Mouse (Mus musculus) stomach, embryonic 14.5 days (tissue): ENCODE data around the gene Mtif3. TPM values are rescaled to one million over a fixed set of nuclear protein-coding genes. Genes with fewer than 3 reads are reported as not detected.

Experiments
- ATAC-seq: fragments of 200-750 bp; cut with Nextera tagmentation; 2 replicates; pipeline ENCODE4 v1.8.0; 2017; ENCODE audit warnings: low read depth, moderate TSS enrichment; ENCODE audit not compliant: insufficient number of reproducible peaks, insufficient read depth, low FRiP score
- H3K27ac ChIP-seq: fragments of 300-500 bp; sonication (generic); 2 replicates; pipeline ENCODE4 v1.5.1; 2014; ENCODE audit warnings: mild to moderate bottlenecking, low read length, moderate library complexity, mixed read lengths
- H3K27me3 ChIP-seq: fragments of 300-500 bp; sonication (generic); 2 replicates; pipeline ENCODE4 v1.6.1; 2014; ENCODE audit warnings: low read length, control low read depth, mixed read lengths; ENCODE audit not compliant: control insufficient read depth, insufficient read depth
- H3K36me3 ChIP-seq: fragments of 300-500 bp; sonication (generic); 2 replicates; pipeline ENCODE4 v1.6.1; 2014; ENCODE audit warnings: mild to moderate bottlenecking, control low read depth, low read length, moderate library complexity, mixed read lengths; ENCODE audit not compliant: control insufficient read depth, insufficient read depth
- H3K4me1 ChIP-seq: fragments of 300-500 bp; sonication (generic); 2 replicates; pipeline ENCODE4 v1.6.1; 2014; ENCODE audit warnings: low read length, control low read depth, mixed read lengths; ENCODE audit not compliant: control insufficient read depth, insufficient read depth
- H3K4me2 ChIP-seq: fragments of 300-500 bp; sonication (generic); replicated peaks from 2 replicates; pipeline ENCODE4 v1.6.1; 2014; ENCODE audit warnings: low read depth, low read length, control low read depth
- H3K4me3 ChIP-seq: fragments of 300-500 bp; sonication (generic); 2 replicates; pipeline ENCODE4 v1.5.1; 2014; ENCODE audit warnings: low read depth, low read length, control low read depth
- H3K9ac ChIP-seq: fragments of 300-500 bp; sonication (generic); replicated peaks from 2 replicates; pipeline ENCODE4 v1.6.1; 2014; ENCODE audit warnings: low read depth, mild to moderate bottlenecking, control low read depth, low read length, moderate library complexity, mixed read lengths
- H3K9me3 ChIP-seq: fragments of 300-500 bp; sonication (generic); 2 replicates; pipeline ENCODE4 v1.6.1; 2016; ENCODE audit warnings: low read depth, low read length, control low read depth; ENCODE audit not compliant: control insufficient read depth
- WGBS: fragments of 180-500 bp; shearing (Covaris S2); extraction: QIAGEN DNeasy Blood & Tissue Kit; methylation state at CpG from one replicate; pipeline ENCODE4 v1.1.7; 2014; 5-methylcytosine and 5-hydroxymethylcytosine counted together
- polyA plus RNA-seq: library from polyadenylated mRNA; unstranded; fragments of >200 nt; fragmentation: Nextera tagmentation; extraction: Ambion mirVana; gene quantifications from 2 replicates; pipeline ENCODE4 v1.2.1, GENCODE M21; 2014

The Mtif3 gene
- polyA plus RNA-seq, 1 experiment from 2014 or later = 29.9 TPM

DNA sequence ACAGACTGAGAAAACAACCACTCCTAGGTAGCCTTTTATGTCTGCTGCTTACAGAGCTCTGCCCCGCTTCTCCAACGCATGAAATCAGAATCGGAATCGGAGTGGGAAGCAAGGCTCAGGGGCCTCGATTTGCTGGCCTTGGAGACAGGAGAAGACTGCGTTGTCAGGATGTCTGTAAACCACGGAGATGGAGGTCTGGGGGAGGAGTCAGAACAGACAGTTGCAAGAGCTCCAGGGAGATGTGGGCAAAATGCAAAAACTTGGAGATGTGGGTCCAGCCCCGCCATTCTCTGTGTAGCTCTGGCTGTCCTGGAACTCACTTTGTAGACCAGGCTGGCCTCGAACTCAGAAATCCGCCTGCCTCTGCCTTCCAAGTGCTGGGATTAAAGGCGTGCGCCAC is 30.1 kb downstream of the Mtif3 start:
- no peak for ATAC-seq
- Histone ChIP-seq H3K36me3 (no peaks in the 10 kb centered on the region), H3K9ac (no peak overlapping the region), H3K4me3 (no peak overlapping the region), H3K27me3 (no peaks in the 10 kb centered on the region), H3K9me3 (no peaks in the 10 kb centered on the region), H3K27ac (no peak overlapping the region), H3K4me1 (no peaks in the 10 kb centered on the region), H3K4me2 (no peak overlapping the region)
- WGBS = 79% methylated on average over 12 of the region's 12 CpGs

- Histone ChIP-seq H3K27ac (no peak overlapping the region), H3K36me3 (no peaks in the 10 kb centered on the region), H3K9ac (no peak overlapping the region), H3K9me3 (no peaks in the 10 kb centered on the region), H3K4me1 (no peaks in the 10 kb centered on the region), H3K4me3 (no peak overlapping the region), H3K4me2 (no peak overlapping the region), H3K27me3 (no peaks in the 10 kb centered on the region)
- ATAC-seq = no peak
- WGBS = 71% methylated on average over 16 of the region's 16 CpGs
Measured at GRCm38 (mm10) chr5:146931904-146932553, 31.6 kb downstream of the Mtif3 start.

- H3K27me3 ChIP-seq = no peaks in the 10 kb centered on the region
- 92% methylated on average over 7 of the region's 7 CpGs for WGBS
- H3K4me2 ChIP-seq = no peak overlapping the region
- H3K4me3 ChIP-seq = no peak overlapping the region
- no peak overlapping the region for H3K9ac ChIP-seq
- no peaks in the 10 kb centered on the region for H3K4me1 ChIP-seq
- H3K9me3 ChIP-seq = no peaks in the 10 kb centered on the region
- no peak for ATAC-seq
- no peaks in the 10 kb centered on the region for H3K36me3 ChIP-seq
- H3K27ac ChIP-seq = no peak overlapping the region
Measured at GRCm38 (mm10) chr5:146931422-146931821, 32.2 kb downstream of the Mtif3 start.

DNA sequence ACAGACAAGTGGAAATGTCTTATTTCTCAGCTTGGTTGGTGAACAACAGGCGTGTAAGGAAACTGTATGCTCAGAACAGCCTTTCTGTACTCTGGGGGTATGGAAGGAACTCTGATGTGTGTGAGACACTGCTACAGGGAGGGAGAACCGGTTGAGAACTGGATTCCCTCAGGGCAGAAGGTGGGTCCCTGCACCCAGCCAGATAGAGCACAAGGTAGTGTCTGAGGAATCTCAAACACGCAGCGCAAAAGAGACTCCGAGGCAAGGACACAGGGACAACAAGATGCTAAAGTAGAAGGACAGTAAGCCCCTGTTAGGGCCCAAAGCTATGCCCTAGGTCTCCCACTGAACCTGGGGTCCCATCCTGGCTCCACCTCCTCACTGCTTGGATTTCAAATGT is 36.9 kb downstream of the Mtif3 start:
- 81% methylated on average over 5 of the region's 5 CpGs for WGBS
- Histone ChIP-seq H3K27me3 (no peaks in the 10 kb centered on the region), H3K4me2 (no peak overlapping the region), H3K9me3 (no peaks in the 10 kb centered on the region), H3K27ac (no peak overlapping the region), H3K4me1 (no peaks in the 10 kb centered on the region), H3K36me3 (no peaks in the 10 kb centered on the region), H3K4me3 (no peak overlapping the region), H3K9ac (no peak overlapping the region)
- no peak for ATAC-seq

- Histone ChIP-seq H3K27ac (no peak overlapping the region), H3K9ac (no peak overlapping the region), H3K27me3 (no peaks in the 10 kb centered on the region), H3K36me3 (no peaks in the 10 kb centered on the region), H3K4me3 (no peak overlapping the region), H3K4me1 (peaks cover 9% of the 10 kb centered on the region; the same call in 1 of the 2 replicates), H3K4me2 (no peak overlapping the region), H3K9me3 (no peaks in the 10 kb centered on the region)
- no peak for ATAC-seq
- 45% methylated on average over 5 of the region's 5 CpGs for WGBS
Measured at GRCm38 (mm10) chr5:146923547-146923946, 40.1 kb downstream of the Mtif3 start.

DNA sequence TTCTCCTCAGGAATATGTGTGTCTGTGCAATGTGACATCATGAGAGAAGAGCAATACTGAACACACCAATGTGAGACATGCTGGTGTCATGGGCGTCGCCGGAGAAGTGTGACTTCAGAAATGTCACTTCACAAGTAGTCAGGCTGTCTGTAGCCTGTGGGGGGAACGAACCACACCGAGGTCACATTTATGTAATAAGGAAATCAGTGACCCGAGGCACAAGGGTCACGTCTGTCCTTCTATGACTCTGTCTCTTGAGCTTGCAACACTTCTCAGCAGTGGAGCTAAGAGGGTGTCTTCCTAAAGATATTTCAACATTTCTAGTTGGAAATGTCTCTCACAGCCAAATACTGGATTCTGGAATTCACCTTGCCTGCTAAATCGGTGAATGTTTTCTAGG is 42.4 kb downstream of the Mtif3 start:
- 53% methylated on average over 8 of the region's 8 CpGs for WGBS
- Histone ChIP-seq H3K4me1 (peaks cover 9% of the 10 kb centered on the region; the same call in 1 of the 2 replicates), H3K9ac (no peak overlapping the region), H3K9me3 (no peaks in the 10 kb centered on the region), H3K27me3 (no peaks in the 10 kb centered on the region), H3K4me2 (no peak overlapping the region), H3K4me3 (no peak overlapping the region), H3K36me3 (no peaks in the 10 kb centered on the region), H3K27ac (no peak overlapping the region)
- ATAC-seq = no peak

GRCm38 (mm10) chr5:146920314-146921161 is 43.1 kb downstream of the Mtif3 start:
- H3K36me3 ChIP-seq = no peaks in the 10 kb centered on the region
- H3K4me2 ChIP-seq = peak overlapping the region; percentile 51
- ATAC-seq = peak; percentile 49; the same call in 1 of the 2 replicates
- H3K27ac ChIP-seq = no peak overlapping the region
- H3K9me3 ChIP-seq = no peaks in the 10 kb centered on the region
- 3% methylated on average over 27 of the region's 27 CpGs for WGBS
- H3K9ac ChIP-seq = no peak overlapping the region
- H3K4me1 ChIP-seq = peaks cover 9% of the 10 kb centered on the region; the same call in 1 of the 2 replicates
- peak overlapping the region; percentile 12; the same call in 1 of the 2 replicates for H3K4me3 ChIP-seq
- H3K27me3 ChIP-seq = no peaks in the 10 kb centered on the region

GRCm38 (mm10) chr5:146919874-146920273 is 43.7 kb downstream of the Mtif3 start:
- Histone ChIP-seq H3K27me3 (no peaks in the 10 kb centered on the region), H3K9ac (no peak overlapping the region), H3K4me3 (peak overlapping the region; percentile 12; the same call in 1 of the 2 replicates), H3K9me3 (no peaks in the 10 kb centered on the region), H3K4me2 (peak overlapping the region; percentile 51), H3K4me1 (peaks cover 9% of the 10 kb centered on the region; the same call in 1 of the 2 replicates), H3K27ac (no peak overlapping the region), H3K36me3 (no peaks in the 10 kb centered on the region)
- ATAC-seq = peak; percentile 33; the same call in 1 of the 2 replicates
- 15% methylated on average over 6 of the region's 6 CpGs for WGBS
